17 mouse cellular contexts compared by ENCODE assay signal in the genomic region with DNA sequence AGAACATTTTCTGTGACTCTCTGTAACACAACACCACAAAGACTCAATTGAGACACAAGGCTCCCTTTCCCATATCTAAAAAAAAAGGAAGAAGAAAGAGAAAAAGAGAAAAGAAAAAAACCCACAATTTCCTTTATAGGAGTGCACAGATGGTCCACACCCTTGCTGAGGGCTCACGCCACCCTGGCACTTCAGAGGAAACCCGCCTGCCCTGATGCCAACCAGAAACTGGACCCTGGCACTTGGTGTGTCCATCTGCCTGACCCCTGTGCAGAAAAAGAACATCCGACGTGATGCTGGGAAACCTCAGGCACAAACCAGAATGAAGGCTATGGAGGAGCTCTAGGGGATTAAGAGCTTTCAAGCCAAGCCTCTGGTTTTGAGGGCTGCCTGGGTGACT. TPM values are rescaled to one million over a fixed set of nuclear protein-coding genes. Genes with fewer than 3 reads are reported as not detected.
DNase-seq lines count a peak whose midpoint lies in the region; ATAC-seq lines count a peak whose summit lies in the region.
"Had no signal": no experiment of that assay in that cellular context is flagged by ENCODE, and none has a peak within 500 bp of the region (broad histone marks: within the 10 kb centered on the region; RNA-seq: fewer than 3 reads in every experiment).

No protein-coding gene starts in this region.

- H3K9me3 ChIP-seq in midbrain, embryonic 15.5 days, result no peaks in the 10 kb centered on the region
- H3K9me3 ChIP-seq in midbrain, embryonic 13.5 days, result no peaks in the 10 kb centered on the region
- no peaks in the 10 kb centered on the region for H3K9me3 ChIP-seq in neural tube, embryonic 15.5 days (replicated peaks)
- H3K9me3 ChIP-seq: embryonic facial prominence, embryonic 12.5 days; liver, embryonic 13.5 days; midbrain, embryonic 10.5 days had no signal

- peaks cover 7% of the 10 kb centered on the region for H3K4me1 ChIP-seq in midbrain, embryonic 15.5 days
- peaks cover 5% of the 10 kb centered on the region; the same call in 1 of the 2 replicates for H3K4me1 ChIP-seq in midbrain, embryonic 13.5 days (replicated peaks)
- peaks cover 25% of the 10 kb centered on the region for H3K4me1 ChIP-seq in neural tube, embryonic 15.5 days
- H3K4me1 ChIP-seq: embryonic facial prominence, embryonic 12.5 days had no signal

- H3K27me3 ChIP-seq in midbrain, embryonic 15.5 days (replicated peaks), result no peaks in the 10 kb centered on the region
- H3K27me3 ChIP-seq in midbrain, embryonic 13.5 days, result no peaks in the 10 kb centered on the region
- no peaks in the 10 kb centered on the region for H3K27me3 ChIP-seq in neural tube, embryonic 15.5 days (replicated peaks)
- H3K27me3 ChIP-seq: embryonic facial prominence, embryonic 12.5 days; liver, embryonic 13.5 days; Patski had no signal

- no peak overlapping the region for H3K4me2 ChIP-seq in midbrain, embryonic 15.5 days
- no peak overlapping the region for H3K4me2 ChIP-seq in midbrain, embryonic 13.5 days (replicated peaks)
- no peak overlapping the region for H3K4me2 ChIP-seq in neural tube, embryonic 15.5 days
- H3K4me2 ChIP-seq: embryonic facial prominence, embryonic 12.5 days; heart, embryonic 11.5 days; liver, embryonic 13.5 days had no signal

- peak; percentile 62 for DNase-seq in cerebellum, adult 9-10 months
- DNase-seq in cerebellum, postnatal 4 days (ENCODE audit: low spot score in 2 of 2), result no peak
- DNase-seq in cerebellum, postnatal 25 days, result peak; percentile 39 to 59
- no peak for DNase-seq in spleen, postnatal 10 days (ENCODE audit: low spot score in 2 of 2)
- DNase-seq: gastrocnemius, postnatal 36 days; heart, postnatal 36 days; kidney, adult 2 months; kidney, postnatal 25 days; liver, embryonic 13.5 days; lung, postnatal 10 days had no signal

- no peaks in the 10 kb centered on the region for H3K36me3 ChIP-seq in midbrain, embryonic 15.5 days (replicated peaks)
- no peaks in the 10 kb centered on the region for H3K36me3 ChIP-seq in midbrain, embryonic 13.5 days
- H3K36me3 ChIP-seq in neural tube, embryonic 15.5 days, result no peaks in the 10 kb centered on the region
- H3K36me3 ChIP-seq: embryonic facial prominence, embryonic 12.5 days; liver, embryonic 13.5 days; midbrain, embryonic 10.5 days had no signal

- no peak overlapping the region for H3K9ac ChIP-seq in midbrain, embryonic 15.5 days
- H3K9ac ChIP-seq in midbrain, embryonic 13.5 days (replicated peaks), result no peak overlapping the region
- no peak overlapping the region for H3K9ac ChIP-seq in neural tube, embryonic 15.5 days (replicated peaks)
- H3K9ac ChIP-seq: embryonic facial prominence, embryonic 12.5 days; liver, embryonic 13.5 days had no signal

- peak overlapping the region; percentile 54; the same call in 1 of the 2 replicates for H3K27ac ChIP-seq in midbrain, embryonic 15.5 days
- no peak overlapping the region for H3K27ac ChIP-seq in midbrain, embryonic 13.5 days
- peak overlapping the region; percentile 68 for H3K27ac ChIP-seq in neural tube, embryonic 15.5 days (replicated peaks)
- H3K27ac ChIP-seq: embryonic facial prominence, embryonic 12.5 days; liver, embryonic 13.5 days; midbrain, embryonic 10.5 days had no signal

- no peak overlapping the region for H3K4me3 ChIP-seq in midbrain, embryonic 15.5 days
- H3K4me3 ChIP-seq in midbrain, embryonic 13.5 days (replicated peaks), result no peak overlapping the region
- no peak overlapping the region for H3K4me3 ChIP-seq in neural tube, embryonic 15.5 days (replicated peaks)
- H3K4me3 ChIP-seq: embryonic facial prominence, embryonic 12.5 days; liver, embryonic 13.5 days; midbrain, embryonic 10.5 days had no signal

- ATAC-seq in midbrain, embryonic 15.5 days (replicated peaks), result no peak
- ATAC-seq in midbrain, embryonic 13.5 days, result no peak
- ATAC-seq in neural tube, embryonic 15.5 days (ENCODE audit: low FRiP score), result no peak
- ATAC-seq: Patski had no signal

- WGBS in midbrain, embryonic 15.5 days, result 60% methylated on average over 4 of the region's 4 CpGs
- 56% methylated on average over 4 of the region's 4 CpGs for whole genome bisulfite sequencing in midbrain, embryonic 13.5 days
- WGBS in neural tube, embryonic 15.5 days, result 68% methylated on average over 4 of the region's 4 CpGs

RNA-seq across cellular contexts. Expression of gene Ptprj, which starts 43.2 kb away (rescaled TPM):
- 5.9 and 6.1 TPM in 2 replicates for polyA plus RNA-seq in midbrain, embryonic 15.5 days (2015; fragmentation: Nextera tagmentation; extraction: Ambion mirVana)
- polyA plus RNA-seq in midbrain, embryonic 13.5 days (2015; fragmentation: Nextera tagmentation; extraction: Ambion mirVana), result 3.0 and 3.1 TPM in 2 replicates
- polyA plus RNA-seq in neural tube, embryonic 15.5 days (2015; fragmentation: Nextera tagmentation; extraction: Ambion mirVana), result 5.8 and 6.0 TPM in 2 replicates

Comparison
In these comparisons a context has a peak if more than half of its experiments do, and no peak if none do; other contexts are left out.
1. DNase-seq: peak in cerebellum, adult 9-10 months (single experiment) and cerebellum, postnatal 25 days (2 of 2); none in cerebellum, postnatal 4 days (0 of 2) and spleen, postnatal 10 days (0 of 2).